Mouse (Mus musculus) ES-Bruce4 (cell line): ENCODE data around the gene Jup. TPM values are rescaled to one million over a fixed set of nuclear protein-coding genes. Genes with fewer than 3 reads are reported as not detected.

Source experiments
- H3K27ac ChIP-seq: 2 replicates; pipeline ENCODE4 v1.5.1; 2012; ENCODE audit warnings: low read length, inconsistent platforms; ENCODE audit not compliant: insufficient read depth
- H3K27me3 ChIP-seq: 2 replicates; pipeline ENCODE4 v1.6.1; 2012; ENCODE audit warnings: mild to moderate bottlenecking, low read length, inconsistent platforms; ENCODE audit not compliant: control insufficient read depth, poor library complexity, insufficient read depth, severe bottlenecking
- H3K36me3 ChIP-seq: 2 replicates; pipeline ENCODE4 v1.6.1; 2012; ENCODE audit warnings: inconsistent platforms, mild to moderate bottlenecking, low read length, moderate library complexity; ENCODE audit not compliant: control insufficient read depth, poor library complexity, insufficient read depth, severe bottlenecking
- H3K4me1 ChIP-seq: one replicate; pipeline ENCODE4 v1.8.1; 2011; ENCODE audit warnings: low read length; ENCODE audit not compliant: control insufficient read depth, insufficient read depth
- H3K4me3 ChIP-seq: 2 replicates; pipeline ENCODE4 v1.5.1; 2011; ENCODE audit warnings: low read depth, mild to moderate bottlenecking, low read length
- H3K9ac ChIP-seq: 2 replicates; pipeline ENCODE4 v1.6.1; 2012; ENCODE audit warnings: low read depth, mild to moderate bottlenecking, inconsistent platforms; ENCODE audit not compliant: poor library complexity, severe bottlenecking
- H3K9me3 ChIP-seq: replicated peaks from 2 replicates; pipeline ENCODE4 v1.6.1; 2012; ENCODE audit warnings: mild to moderate bottlenecking, low read length, inconsistent platforms; ENCODE audit not compliant: control insufficient read depth, poor library complexity, insufficient read depth, severe bottlenecking
- CTCF ChIP-seq: IDR thresholded peaks from one replicate; pipeline ENCODE4 v1.8.1; 2011; ENCODE audit warnings: low read depth, low read length
- EP300 ChIP-seq: IDR thresholded peaks from 2 replicates; pipeline ENCODE4 v1.6.1; 2011; ENCODE audit warnings: low read depth, low read length; ENCODE audit not compliant: insufficient read depth
- POLR2A ChIP-seq: IDR thresholded peaks from one replicate; pipeline ENCODE4 v1.8.1; 2011; ENCODE audit warnings: low read length; ENCODE audit not compliant: insufficient read depth
- polyA plus RNA-seq: library from polyadenylated mRNA; stranded (reverse); fragments of >200 nt; gene quantifications from 2 replicates; pipeline ENCODE4 v1.2.4, GENCODE M21; 2011; ENCODE audit warnings: low read depth; ENCODE audit not compliant: missing spikeins, insufficient read depth, insufficient read length

Gene Jup
- polyA plus RNA-seq, 1 experiment, result 171 TPM

DNA sequence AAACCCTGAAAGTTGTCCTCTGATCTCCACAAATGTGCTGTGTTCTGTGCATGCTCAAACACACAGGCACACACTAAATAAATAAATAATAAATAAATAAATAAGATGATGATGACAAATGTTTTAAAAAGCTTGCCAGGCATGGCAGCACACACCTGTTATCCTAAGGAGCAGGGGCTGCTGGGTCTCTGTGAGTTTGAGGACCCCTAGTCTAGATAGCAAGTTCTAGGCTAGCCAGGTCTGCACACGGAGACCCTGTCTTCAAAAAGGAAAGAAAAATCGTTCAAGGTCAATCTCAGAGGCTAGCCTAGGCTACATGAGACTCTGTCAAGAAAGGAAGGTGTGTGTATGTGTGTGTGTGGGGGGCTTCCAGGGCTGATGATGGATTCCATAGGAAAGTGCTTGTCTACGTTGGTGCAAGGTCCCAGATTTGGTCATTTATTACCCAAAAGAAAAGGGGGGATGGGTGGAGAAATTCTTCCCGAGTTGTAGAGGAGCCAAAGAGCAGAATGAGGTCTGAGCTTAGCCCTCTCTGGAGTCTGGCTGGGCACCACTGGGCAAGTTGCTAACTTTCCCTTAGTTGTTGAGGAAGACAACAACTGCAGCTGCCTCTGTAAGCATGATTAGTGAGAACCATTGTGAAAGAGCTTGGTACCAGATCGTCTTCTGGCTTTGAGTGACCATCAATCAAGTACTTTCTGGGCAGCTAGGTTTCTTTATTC, 3.0 kb downstream of the Jup start:
- Histone ChIP-seq H3K36me3 (no peaks in the 10 kb centered on the region), H3K27ac (peak overlapping the region; percentile 63), H3K4me1 (peaks cover 18% of the 10 kb centered on the region), H3K9ac (peak overlapping the region; percentile 17; the same call in 1 of the 2 replicates), H3K9me3 (no peaks in the 10 kb centered on the region), H3K4me3 (peak overlapping the region; percentile 33; the same call in 1 of the 2 replicates), H3K27me3 (no peaks in the 10 kb centered on the region)
- TF ChIP-seq POLR2A, result no peak
- no peak for TF ChIP-seq CTCF
- no peak for TF ChIP-seq EP300

DNA sequence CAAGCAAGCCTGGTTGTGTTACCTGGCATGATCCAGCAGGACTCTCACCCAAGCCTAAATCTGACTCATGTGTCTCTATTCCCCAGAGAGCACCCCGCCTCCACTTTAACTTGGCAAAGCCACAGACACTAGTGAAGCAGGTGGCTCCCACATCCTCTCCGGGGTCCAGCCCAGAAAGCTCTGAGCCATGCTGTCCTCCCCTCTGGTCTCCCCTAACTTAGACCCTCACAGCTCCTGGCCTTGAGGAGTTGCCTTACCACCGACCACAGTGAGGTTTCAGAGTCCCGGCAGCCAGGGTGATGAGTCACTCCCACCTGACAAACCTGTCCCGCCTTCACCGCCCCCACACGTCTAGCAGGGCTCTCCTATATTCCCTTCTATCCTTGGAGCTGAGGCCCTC, 3.8 kb downstream of the Jup start:
- Histone ChIP-seq H3K27ac (no peak overlapping the region), H3K4me1 (peaks cover 18% of the 10 kb centered on the region), H3K36me3 (no peaks in the 10 kb centered on the region), H3K9ac (peak overlapping the region; percentile 17; the same call in 1 of the 2 replicates), H3K27me3 (no peaks in the 10 kb centered on the region), H3K9me3 (no peaks in the 10 kb centered on the region), H3K4me3 (no peak overlapping the region)
- TF ChIP-seq EP300 (0 out of 2 replicates have a peak, but pooled peaks have one; percentile 33), POLR2A (no peak)

DNA sequence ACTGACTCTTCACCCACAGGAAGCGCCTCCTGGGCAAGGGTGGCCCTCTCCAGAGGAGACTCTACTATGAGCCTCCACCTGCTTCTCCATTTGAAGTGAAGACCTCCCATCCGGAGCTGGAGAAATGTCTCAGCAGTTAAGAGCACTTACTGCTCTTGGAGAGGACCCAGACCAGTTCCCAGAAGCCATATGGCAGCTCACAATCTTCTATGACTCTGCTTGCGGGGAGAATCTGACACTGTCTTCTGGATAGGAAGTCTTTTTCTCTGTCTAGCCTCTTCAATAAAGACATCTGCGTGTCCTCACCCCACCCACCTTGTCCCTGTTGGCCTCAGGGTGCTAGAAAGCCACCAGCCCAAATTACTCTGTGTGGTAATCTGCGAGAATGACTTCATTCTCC, 4.6 kb downstream of the Jup start:
- Histone ChIP-seq H3K27ac (no peak overlapping the region), H3K9me3 (no peaks in the 10 kb centered on the region), H3K4me3 (no peak overlapping the region), H3K27me3 (no peaks in the 10 kb centered on the region), H3K9ac (0 out of 2 replicates have a peak overlapping the region, but pooled peaks have one; percentile 10), H3K36me3 (no peaks in the 10 kb centered on the region), H3K4me1 (peaks cover 18% of the 10 kb centered on the region)
- TF ChIP-seq EP300 (no peak), CTCF (no peak), POLR2A (no peak)

DNA sequence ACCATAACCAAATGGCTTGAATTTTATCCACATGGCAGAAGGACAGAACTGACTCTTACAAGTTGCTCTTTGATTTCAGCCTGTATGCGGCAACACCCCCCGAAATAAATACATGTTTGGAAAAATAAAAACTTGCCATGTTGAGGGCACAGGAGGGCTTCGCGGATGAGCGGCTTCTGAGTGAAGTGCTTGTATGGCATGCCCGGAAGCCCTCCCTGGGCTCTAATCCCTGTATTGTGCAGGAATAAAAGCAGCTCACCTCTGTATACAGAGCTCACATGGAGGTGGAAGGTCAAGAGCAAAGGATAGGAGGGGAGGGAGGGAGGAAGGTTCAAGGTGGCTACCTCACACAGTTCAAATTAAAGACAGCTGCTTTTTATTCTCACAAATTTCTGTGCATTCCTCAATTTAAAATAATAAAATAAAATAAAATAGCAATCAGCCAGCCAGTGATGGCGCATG, 5.6 kb downstream of the Jup start:
- H3K4me3 ChIP-seq, result no peak overlapping the region
- H3K4me1 ChIP-seq, result peaks cover 22% of the 10 kb centered on the region
- H3K9me3 ChIP-seq, result no peaks in the 10 kb centered on the region
- TF ChIP-seq POLR2A (no peak), CTCF (no peak), EP300 (no peak)
- 0 out of 2 replicates have a peak overlapping the region, but pooled peaks have one; percentile 12 for H3K27ac ChIP-seq
- H3K9ac ChIP-seq, result no peak overlapping the region
- H3K27me3 ChIP-seq, result no peaks in the 10 kb centered on the region
- no peaks in the 10 kb centered on the region for H3K36me3 ChIP-seq

DNA sequence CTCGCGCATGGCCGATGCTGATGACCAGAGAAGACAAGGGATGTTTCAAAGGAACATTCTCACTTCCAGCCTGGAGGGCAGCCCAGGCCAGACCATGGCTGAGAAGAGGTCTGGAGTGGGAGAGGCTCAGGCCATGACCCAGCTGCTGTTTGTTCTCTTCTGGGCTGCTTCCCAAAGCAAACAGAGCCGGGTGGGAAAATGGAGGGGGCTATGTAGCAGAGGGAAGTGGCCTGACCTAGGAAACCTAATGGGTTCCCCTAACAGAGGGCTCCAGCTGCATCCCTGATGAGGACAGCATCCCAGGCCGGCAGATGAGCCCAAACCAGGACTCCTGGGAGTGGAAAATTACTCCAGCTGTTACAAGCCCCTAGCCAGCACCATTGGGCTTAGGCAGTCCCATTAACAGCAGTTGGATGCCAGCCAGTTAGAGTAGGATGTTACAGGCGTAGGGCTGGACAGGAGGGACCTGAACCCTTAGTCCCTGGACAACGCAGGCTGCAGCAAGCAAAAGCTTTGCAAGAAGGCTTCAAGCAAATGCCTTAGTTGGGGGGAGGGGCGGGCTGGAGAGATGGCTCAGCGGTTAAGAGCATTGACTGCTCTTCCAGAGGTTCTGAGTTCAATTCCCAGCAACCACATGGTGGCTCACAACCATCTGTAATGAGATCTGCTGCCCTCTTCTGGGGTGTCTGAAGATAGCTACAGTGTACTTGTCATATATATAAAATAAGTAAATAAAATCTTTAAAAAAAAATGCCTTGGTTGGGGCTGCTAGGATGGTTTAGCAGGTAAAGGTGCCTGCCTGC, 6.3 kb downstream of the Jup start:
- peak overlapping the region; percentile 39 for H3K27ac ChIP-seq
- 0 out of 2 replicates have a peak overlapping the region, but pooled peaks have one; percentile 2 for H3K9ac ChIP-seq
- peaks cover 23% of the 10 kb centered on the region for H3K4me1 ChIP-seq
- no peaks in the 10 kb centered on the region for H3K36me3 ChIP-seq
- H3K4me3 ChIP-seq, result no peak overlapping the region
- H3K9me3 ChIP-seq, result no peaks in the 10 kb centered on the region
- no peaks in the 10 kb centered on the region for H3K27me3 ChIP-seq
- TF ChIP-seq EP300, result no peak
- TF ChIP-seq CTCF, result no peak
- TF ChIP-seq POLR2A, result no peak

DNA sequence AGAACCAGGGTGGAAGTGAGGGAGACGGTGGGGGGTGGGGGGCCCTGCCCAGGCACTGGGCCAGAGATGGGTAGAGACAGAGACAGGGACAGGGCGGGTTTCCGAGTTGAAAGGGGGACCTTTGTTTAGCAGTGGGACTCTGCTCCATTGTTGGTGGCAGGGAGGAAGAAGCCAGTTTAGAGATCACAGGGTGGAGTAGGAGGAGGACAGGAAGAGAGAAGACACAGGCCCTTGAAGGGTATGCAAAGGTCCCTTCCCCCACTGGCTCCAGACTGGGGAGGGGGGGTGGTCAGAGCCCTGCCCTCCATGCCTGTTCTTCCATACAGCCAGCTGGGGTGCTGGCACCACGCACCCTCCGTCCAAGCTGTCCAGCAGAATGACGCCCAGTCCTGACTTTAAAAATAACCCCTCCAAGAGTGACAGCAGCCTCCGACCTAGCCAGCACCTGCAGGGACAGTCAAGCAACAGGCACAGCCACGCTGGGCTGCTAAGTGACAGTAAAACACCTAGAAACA, 7.6 kb downstream of the Jup start:
- Histone ChIP-seq H3K4me1 (peaks cover 26% of the 10 kb centered on the region), H3K27ac (peak overlapping the region; percentile 88), H3K4me3 (no peak overlapping the region), H3K36me3 (no peaks in the 10 kb centered on the region), H3K9ac (no peak overlapping the region), H3K9me3 (no peaks in the 10 kb centered on the region), H3K27me3 (no peaks in the 10 kb centered on the region)
- TF ChIP-seq POLR2A (no peak), CTCF (no peak), EP300 (peak; percentile 88)
